Mouse (Mus musculus) E14TG2a.4 (cell line): ENCODE results near the gene Cyp4f16.

ENCODE experiments used
- CTCF ChIP-seq: conservative IDR thresholded peaks from 2 replicates; pipeline ENCODE4 v1.5.1; 2014; ENCODE audit warnings: low read length
- NANOG ChIP-seq: IDR thresholded peaks from 2 replicates; pipeline ENCODE4 v1.6.1; 2014; ENCODE audit warnings: borderline replicate concordance, low read length, mixed read lengths

DNA sequence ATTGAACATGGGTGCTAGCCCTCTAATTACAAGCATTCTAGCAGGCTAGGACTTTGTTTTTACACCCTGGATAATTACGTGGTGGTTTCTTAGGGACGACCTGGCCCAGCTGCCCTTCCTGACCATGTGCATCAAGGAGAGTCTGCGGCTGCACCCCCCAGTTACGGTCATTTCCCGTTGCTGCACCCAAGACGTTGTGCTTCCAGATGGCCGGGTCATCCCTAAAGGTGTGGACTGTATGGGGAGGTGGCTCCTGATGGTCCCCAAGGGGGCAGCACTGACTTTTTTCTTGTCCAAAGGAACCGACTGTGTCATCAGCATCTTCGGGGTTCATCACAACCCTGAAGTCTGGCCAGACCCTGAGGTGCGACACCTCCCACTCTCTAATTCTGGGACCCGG lies 8.6 kb upstream of the Cyp4f16 start:
- TF ChIP-seq CTCF (no peak), NANOG (no peak)
